In genomic region chr19:40733409-40733808, GRCm38 (mm10) we compare ENCODE assay signal across 25 mouse cellular contexts. TPM values are rescaled to one million over a fixed set of nuclear protein-coding genes. Genes with fewer than 3 reads are reported as not detected.
DNase-seq lines count a peak whose midpoint lies in the region; ATAC-seq and TF ChIP-seq lines count a peak whose summit lies in the region.
"Had no signal": no experiment of that assay in that cellular context is flagged by ENCODE, and none has a peak within 500 bp of the region (broad histone marks: within the 10 kb centered on the region; RNA-seq: fewer than 3 reads in every experiment).

No protein-coding gene starts in this region.

- TF ChIP-seq POLR2A in thymus, adult 2 months (IDR thresholded peaks at IDR 0.05; ENCODE audit: control insufficient read depth, extremely low read depth, insufficient read depth, low read length, poor library complexity) = no peak

- H3K9me3 ChIP-seq in forebrain, embryonic 11.5 days (ENCODE audit: control insufficient read depth, low read length) = no peaks in the 10 kb centered on the region
- H3K9me3 ChIP-seq in forebrain, embryonic 14.5 days (replicated peaks; ENCODE audit: control insufficient read depth, low read length) = no peaks in the 10 kb centered on the region
- no peaks in the 10 kb centered on the region for H3K9me3 ChIP-seq in midbrain, postnatal 0 days (ENCODE audit: low read length)
- H3K9me3 ChIP-seq in midbrain, embryonic 14.5 days (ENCODE audit: control insufficient read depth, low read length) = no peaks in the 10 kb centered on the region
- H3K9me3 ChIP-seq: embryonic facial prominence, embryonic 13.5 days; forebrain, embryonic 15.5 days; G1E; heart, embryonic 10.5 days; hindbrain, embryonic 12.5 days had no signal

- intact Hi-C loops in left cerebral cortex, adult 2 months (cut with DNase I) = no loop called here
- intact Hi-C loops in left cerebral cortex, postnatal 4 days (cut with DNase I) = no loop called here

- H3K27ac ChIP-seq in forebrain, embryonic 11.5 days (ENCODE audit: low read depth, low read length) = no peak overlapping the region
- H3K27ac ChIP-seq in forebrain, embryonic 14.5 days (ENCODE audit: low read depth, low read length) = no peak overlapping the region
- H3K27ac ChIP-seq in left cerebral cortex, adult 2 months = peak overlapping the region; percentile 72
- 0 out of 2 replicates have a peak overlapping the region, but pooled peaks have one; percentile 38 for H3K27ac ChIP-seq in midbrain, postnatal 0 days (ENCODE audit: low read depth, low read length)
- H3K27ac ChIP-seq in midbrain, embryonic 14.5 days (replicated peaks; ENCODE audit: low read depth, low read length) = no peak overlapping the region
- no peak overlapping the region for H3K27ac ChIP-seq in thymus, adult 2 months (ENCODE audit: control insufficient read depth, insufficient read depth, low read length)
- H3K27ac ChIP-seq: embryonic facial prominence, embryonic 13.5 days; forebrain, embryonic 15.5 days; heart, embryonic 10.5 days; hindbrain, embryonic 12.5 days had no signal

- no peaks in the 10 kb centered on the region for H3K36me3 ChIP-seq in forebrain, embryonic 11.5 days (ENCODE audit: control insufficient read depth, insufficient read depth, low read length)
- no peaks in the 10 kb centered on the region for H3K36me3 ChIP-seq in forebrain, embryonic 14.5 days (ENCODE audit: control insufficient read depth, insufficient read depth, low read length)
- no peaks in the 10 kb centered on the region for H3K36me3 ChIP-seq in midbrain, postnatal 0 days (ENCODE audit: insufficient read depth, low read length)
- no peaks in the 10 kb centered on the region; the same call in 1 of the 2 replicates for H3K36me3 ChIP-seq in midbrain, embryonic 14.5 days (ENCODE audit: control insufficient read depth, insufficient read depth, low read length)
- H3K36me3 ChIP-seq in thymus, adult 2 months (ENCODE audit: control insufficient read depth, insufficient read depth, low read length) = no peaks in the 10 kb centered on the region
- H3K36me3 ChIP-seq: embryonic facial prominence, embryonic 13.5 days; forebrain, embryonic 15.5 days; G1E; heart, embryonic 10.5 days; hindbrain, embryonic 12.5 days had no signal

- ATAC-seq in forebrain, embryonic 11.5 days (replicated peaks; ENCODE audit: low FRiP score) = no peak
- no peak for ATAC-seq in forebrain, embryonic 14.5 days
- ATAC-seq in midbrain, postnatal 0 days (ENCODE audit: low FRiP score) = no peak
- no peak for ATAC-seq in midbrain, embryonic 14.5 days (ENCODE audit: low FRiP score, low TSS enrichment)
- ATAC-seq: CD4-positive, CD25-positive, alpha-beta regulatory T cell, adult 4 months; forebrain, embryonic 15.5 days; hindbrain, embryonic 16.5 days; inflammation-experienced regulatory T-cells, adult 6 months had no signal

- DNase-seq in forebrain, embryonic 11.5 days (ENCODE audit: low spot score) = peak; percentile 18
- no peak for DNase-seq in forebrain, embryonic 14.5 days (ENCODE audit: low spot score)
- DNase-seq in left cerebral cortex, adult 2 months (ENCODE audit: extremely low spot score in 1 of 2, low spot score in 2 of 2) = no peak
- no peak for DNase-seq in left cerebral cortex, postnatal 4 days
- no peak for DNase-seq in midbrain, postnatal 0 days (ENCODE audit: low spot score)
- no peak for DNase-seq in midbrain, embryonic 14.5 days
- no peak for DNase-seq in thymus, adult 2 months
- DNase-seq: adrenal gland, adult 8-10 months; B cell, adult 2 months; cerebellum, adult 11-12 months; cerebellum, adult 9-10 months; cerebellum, postnatal 25 days; heart, adult 18-20 months; heart, postnatal 10 days; heart, postnatal 4 days had no signal

- H3K4me3 ChIP-seq in forebrain, embryonic 11.5 days (ENCODE audit: low read depth, low read length) = no peak overlapping the region
- no peak overlapping the region for H3K4me3 ChIP-seq in forebrain, embryonic 14.5 days (ENCODE audit: low read depth, low read length)
- peak overlapping the region; percentile 3; the same call in 1 of the 2 replicates for H3K4me3 ChIP-seq in left cerebral cortex, adult 2 months
- H3K4me3 ChIP-seq in midbrain, postnatal 0 days (ENCODE audit: low read depth, low read length) = no peak overlapping the region
- no peak overlapping the region for H3K4me3 ChIP-seq in midbrain, embryonic 14.5 days (replicated peaks; ENCODE audit: low read depth, low read length)
- H3K4me3 ChIP-seq in thymus, adult 2 months (ENCODE audit: control insufficient read depth, insufficient read depth, low read length) = no peak overlapping the region
- H3K4me3 ChIP-seq: embryonic facial prominence, embryonic 13.5 days; forebrain, embryonic 15.5 days; heart, embryonic 10.5 days; hindbrain, embryonic 12.5 days had no signal

- no peak overlapping the region for H3K9ac ChIP-seq in forebrain, embryonic 11.5 days (ENCODE audit: low read length)
- H3K9ac ChIP-seq in forebrain, embryonic 14.5 days (ENCODE audit: low read length) = no peak overlapping the region
- no peak overlapping the region for H3K9ac ChIP-seq in midbrain, postnatal 0 days (replicated peaks; ENCODE audit: low read length, poor library complexity, severe bottlenecking)
- no peak overlapping the region for H3K9ac ChIP-seq in midbrain, embryonic 14.5 days (replicated peaks; ENCODE audit: low read length)
- H3K9ac ChIP-seq: embryonic facial prominence, embryonic 13.5 days; forebrain, embryonic 15.5 days; hindbrain, embryonic 12.5 days had no signal

- H3K27me3 ChIP-seq in forebrain, embryonic 11.5 days (ENCODE audit: control insufficient read depth, insufficient read depth, low read length) = no peaks in the 10 kb centered on the region
- H3K27me3 ChIP-seq in forebrain, embryonic 14.5 days (replicated peaks; ENCODE audit: control insufficient read depth, insufficient read depth, low read length) = no peaks in the 10 kb centered on the region
- no peaks in the 10 kb centered on the region for H3K27me3 ChIP-seq in midbrain, postnatal 0 days (ENCODE audit: insufficient read depth, low read length)
- H3K27me3 ChIP-seq in midbrain, embryonic 14.5 days (ENCODE audit: control insufficient read depth, insufficient read depth, low read length) = no peaks in the 10 kb centered on the region
- H3K27me3 ChIP-seq in thymus, adult 2 months (ENCODE audit: control insufficient read depth, insufficient read depth, low read length) = no peaks in the 10 kb centered on the region
- H3K27me3 ChIP-seq: embryonic facial prominence, embryonic 13.5 days; forebrain, embryonic 15.5 days; hindbrain, embryonic 12.5 days had no signal

- no peak for TF ChIP-seq CTCF in left cerebral cortex, adult 2 months (IDR thresholded peaks at IDR 0.05)
- TF ChIP-seq CTCF in midbrain, postnatal 0 days (IDR thresholded peaks at IDR 0.05) = no peak
- no peak for TF ChIP-seq CTCF in thymus, adult 2 months (IDR thresholded peaks at IDR 0.05; ENCODE audit: borderline replicate concordance, control insufficient read depth, extremely low read depth, insufficient read depth, low read length, poor library complexity)

- no peak overlapping the region for H3K4me2 ChIP-seq in forebrain, embryonic 11.5 days (ENCODE audit: low read depth, low read length, severe bottlenecking)
- no peak overlapping the region for H3K4me2 ChIP-seq in forebrain, embryonic 14.5 days (ENCODE audit: low read length)
- no peak overlapping the region for H3K4me2 ChIP-seq in midbrain, postnatal 0 days (ENCODE audit: low read depth, low read length, poor library complexity, severe bottlenecking)
- no peak overlapping the region for H3K4me2 ChIP-seq in midbrain, embryonic 14.5 days (ENCODE audit: low read length)
- H3K4me2 ChIP-seq: embryonic facial prominence, embryonic 13.5 days; forebrain, embryonic 15.5 days; hindbrain, embryonic 12.5 days had no signal

- no peaks in the 10 kb centered on the region; the same call in 1 of the 2 replicates for H3K4me1 ChIP-seq in forebrain, embryonic 11.5 days (replicated peaks; ENCODE audit: control insufficient read depth, insufficient read depth, low read length)
- peaks cover 3% of the 10 kb centered on the region; the same call in 1 of the 2 replicates for H3K4me1 ChIP-seq in forebrain, embryonic 14.5 days (ENCODE audit: control insufficient read depth, insufficient read depth, low read length)
- peaks cover 5% of the 10 kb centered on the region; the same call in 1 of the 2 replicates for H3K4me1 ChIP-seq in midbrain, postnatal 0 days (ENCODE audit: insufficient read depth, low read length)
- H3K4me1 ChIP-seq in midbrain, embryonic 14.5 days (ENCODE audit: control insufficient read depth, insufficient read depth, low read length) = peaks cover 7% of the 10 kb centered on the region
- H3K4me1 ChIP-seq in thymus, adult 2 months (replicated peaks; ENCODE audit: control insufficient read depth, insufficient read depth, low read length) = peaks cover 6% of the 10 kb centered on the region; the same call in 1 of the 2 replicates

- WGBS in forebrain, embryonic 11.5 days = 80% methylated on average over 10 of the region's 10 CpGs
- 85% methylated on average over 10 of the region's 10 CpGs for WGBS in forebrain, embryonic 14.5 days
- 64% methylated on average over 10 of the region's 10 CpGs for WGBS in midbrain, postnatal 0 days
- 79% methylated on average over 10 of the region's 10 CpGs for WGBS in midbrain, embryonic 14.5 days
- WGBS in thymus, adult 2 months = 91% methylated on average over 10 of the region's 10 CpGs

RNA-seq across cellular contexts. Expression of gene Cc2d2b, which starts 15.1 kb away (rescaled TPM):
- 0.11 and 0.12 TPM in 2 replicates for polyA plus RNA-seq in forebrain, embryonic 11.5 days (2014; fragmentation: Nextera tagmentation; extraction: Ambion mirVana)
- 0.15 and 0.26 TPM in 2 replicates for polyA plus RNA-seq in forebrain, embryonic 14.5 days (2014; fragmentation: Nextera tagmentation; extraction: Ambion mirVana)
- total RNA-seq in left cerebral cortex, adult 2 months (2021) = under 1 TPM; 0.23 to 0.88 TPM
- 1 to 10 TPM; 1.2 to 1.4 TPM for total RNA-seq in left cerebral cortex, postnatal 4 days (2021)
- 0.57 TPM in 1 of 2 replicates, not detected in the other for total RNA-seq in midbrain, postnatal 0 days (2014; rRNA removed)
- polyA plus RNA-seq in midbrain, postnatal 0 days (2015; fragmentation: Nextera tagmentation; extraction: Ambion mirVana) = 0.28 and 0.31 TPM in 2 replicates
- polyA plus RNA-seq in midbrain, embryonic 14.5 days (2014; fragmentation: Nextera tagmentation; extraction: Ambion mirVana) = 0.26 and 0.32 TPM in 2 replicates
- not detected in 2 replicates for polyA plus RNA-seq in thymus, adult 2 months (2012; rRNA removed)
- total RNA-seq: adrenal gland, adult 8-10 months; gastrocnemius, adult 8-10 months; gastrocnemius, postnatal 4 days; heart, adult 18-20 months; heart, postnatal 10 days; heart, postnatal 4 days had no signal

Comparison
In these comparisons a context has a peak if more than half of its experiments do, and no peak if none do; other contexts are left out.
1. H3K27ac ChIP-seq: peak in left cerebral cortex, adult 2 months (single experiment) and midbrain, postnatal 0 days (single experiment); none in forebrain, embryonic 11.5 days (single experiment), forebrain, embryonic 14.5 days (single experiment), midbrain, embryonic 14.5 days (single experiment) and thymus, adult 2 months (single experiment).